Mouse (Mus musculus) liver, embryonic 18 days (tissue): ENCODE results near the gene Exoc3l2. TPM values are rescaled to one million over a fixed set of nuclear protein-coding genes. Genes with fewer than 3 reads are reported as not detected.

Source experiments
- polyA plus RNA-seq: library from polyadenylated mRNA; depleted of rRNA; stranded (reverse); fragments of >200 nt; gene quantifications from 2 replicates; pipeline ENCODE4 v1.2.3, GENCODE M21; 2012; rRNA removed

Gene Exoc3l2
- 2.2 and 2.4 TPM in 2 replicates for polyA plus RNA-seq

GRCm38 (mm10) chr7:19462884-19463381, at the start of gene Exoc3l2:
Gene Exoc3l2, plus strand, starts transcription at chr7:19463331.

DNA sequence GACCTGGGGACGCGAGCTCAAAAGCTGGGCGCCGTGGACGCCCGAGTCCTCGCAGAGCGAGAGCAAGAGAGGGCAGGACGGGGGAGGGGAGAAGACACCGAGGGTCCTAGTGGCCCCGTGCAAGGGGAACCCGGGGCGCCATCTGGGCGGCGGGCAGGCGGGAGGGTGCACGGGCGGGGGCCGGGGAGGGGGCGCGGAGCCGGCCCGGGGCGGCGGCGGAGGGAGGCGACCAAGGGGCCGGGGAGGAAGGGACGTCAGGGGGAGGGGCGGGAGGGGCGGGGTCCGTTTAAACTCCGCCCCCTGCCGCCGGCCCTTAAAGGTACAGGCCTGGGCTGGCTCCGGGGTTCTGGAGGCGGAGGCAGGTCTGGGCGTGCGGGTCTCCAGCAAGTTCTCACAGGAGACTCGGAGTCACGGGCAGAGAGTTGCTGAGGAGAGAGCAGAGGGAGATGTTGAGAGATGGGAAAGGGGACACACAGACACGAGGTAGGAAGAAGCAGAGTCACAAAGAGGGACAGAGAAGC, 4.5 kb upstream of the Exoc3l2 start, which contains the start of gene Mark4:
TSS of gene Mark4 (minus strand) at position 231 of the 521 bp plus-strand sequence.

DNA sequence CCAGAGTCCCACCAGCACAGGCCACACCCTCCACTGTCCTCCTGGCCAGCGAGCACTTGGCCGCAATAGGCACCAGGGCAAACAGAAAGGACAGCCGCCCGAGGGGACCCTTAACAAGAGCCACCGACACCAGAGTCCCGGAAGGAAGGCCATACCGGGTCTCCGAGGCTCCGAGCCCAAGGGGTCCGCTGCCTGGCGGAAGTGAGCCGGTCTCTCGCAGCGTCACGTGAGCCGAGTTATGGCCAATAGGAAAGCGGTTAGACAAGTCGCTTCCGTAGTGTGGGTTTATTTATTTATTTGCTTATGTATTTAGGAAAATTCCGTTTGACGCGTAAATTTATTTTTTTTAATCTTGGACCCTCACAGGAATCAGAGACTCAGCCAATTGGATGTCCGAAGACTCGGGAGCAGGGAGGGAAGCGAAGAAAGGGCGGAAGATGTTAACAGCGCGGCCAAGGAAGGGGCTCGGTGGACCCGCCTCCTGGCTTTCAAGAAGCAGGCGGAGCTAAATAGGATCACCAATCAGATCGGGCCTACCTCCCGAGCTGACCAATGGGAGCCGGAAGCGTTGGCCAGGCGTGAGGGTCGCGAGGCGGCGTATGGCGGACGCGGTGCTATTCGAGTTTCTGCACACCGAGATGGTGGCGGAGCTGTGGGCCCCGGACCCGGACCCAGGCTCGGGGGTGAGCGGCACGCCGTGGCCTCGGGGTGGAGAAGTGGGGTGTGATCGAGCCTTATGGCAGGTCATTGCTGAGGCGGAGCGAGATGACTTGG, 45.2 kb downstream of the Exoc3l2 start, which contains the start of the genes Bloc1s3 and Trappc6a:
TSS of gene Bloc1s3 (minus strand) at position 218 of the 774 bp plus-strand sequence.
TSS of gene Trappc6a (plus strand) at position 246 of the 774 bp plus-strand sequence.

GRCm38 (mm10) chr7:19517652-19518365, 54.7 kb downstream of the Exoc3l2 start, which contains the start of gene Nkpd1:
Gene Nkpd1, plus strand, starts transcription at chr7:19517838.

Other genes with a start within 250 kb of the Exoc3l2 start
- 6.5 TPM in 2 replicates for gene Opa3, start 235.0 kb upstream of the Exoc3l2 start, polyA plus RNA-seq
- 46.0 and 54.2 TPM in 2 replicates for gene Vasp, start 191.5 kb upstream of the Exoc3l2 start, polyA plus RNA-seq
- gene Ppm1n, start 183.3 kb upstream of the Exoc3l2 start, polyA plus RNA-seq, result 0.06 and 0.12 TPM in 2 replicates
- 3.1 and 3.7 TPM in 2 replicates for gene Rtn2, start 180.7 kb upstream of the Exoc3l2 start, polyA plus RNA-seq
- 0.05 TPM in 2 replicates for gene Fosb, start 153.3 kb upstream of the Exoc3l2 start, polyA plus RNA-seq
- gene Ercc1, start 118.6 kb upstream of the Exoc3l2 start, polyA plus RNA-seq, result 7.9 and 9.1 TPM in 2 replicates
- 4.4 TPM in 2 replicates for gene Cd3eap, start 103.8 kb upstream of the Exoc3l2 start, polyA plus RNA-seq
- 0.73 and 1.9 TPM in 2 replicates for gene Ppp1r13l, start 103.6 kb upstream of the Exoc3l2 start, polyA plus RNA-seq
- gene Ercc2, start 81.3 kb upstream of the Exoc3l2 start, polyA plus RNA-seq, result 10.3 and 12.5 TPM in 2 replicates
- gene Klc3, start 59.2 kb upstream of the Exoc3l2 start, polyA plus RNA-seq, result 0.85 TPM in 2 replicates
- gene Ckm, start 58.6 kb upstream of the Exoc3l2 start, polyA plus RNA-seq, result 0.31 and 2.5 TPM in 2 replicates
- gene Mark4, start 4.5 kb upstream of the Exoc3l2 start, polyA plus RNA-seq, result 4.5 and 4.8 TPM in 2 replicates
- 2.2 and 2.5 TPM in 2 replicates for gene Bloc1s3, start 45.0 kb downstream of the Exoc3l2 start, polyA plus RNA-seq
- 36.0 and 40.0 TPM in 2 replicates for gene Trappc6a, start 45.1 kb downstream of the Exoc3l2 start, polyA plus RNA-seq
- 0.02 and 0.06 TPM in 2 replicates for gene Nkpd1, start 54.5 kb downstream of the Exoc3l2 start, polyA plus RNA-seq
- 21.3 and 26.8 TPM in 2 replicates for gene Ppp1r37, start 99.7 kb downstream of the Exoc3l2 start, polyA plus RNA-seq
- 0.81 and 0.85 TPM in 2 replicates for gene Zfp296, start 114.0 kb downstream of the Exoc3l2 start, polyA plus RNA-seq
- 28.8 and 31.3 TPM in 2 replicates for gene Gemin7, start 114.3 kb downstream of the Exoc3l2 start, polyA plus RNA-seq
- 17.9 and 24.7 TPM in 2 replicates for gene Clasrp, start 141.2 kb downstream of the Exoc3l2 start, polyA plus RNA-seq
- gene Relb, start 166.1 kb downstream of the Exoc3l2 start, polyA plus RNA-seq, result 2.1 and 2.4 TPM in 2 replicates
- gene Clptm1, start 201.7 kb downstream of the Exoc3l2 start, polyA plus RNA-seq, result 27.7 and 29.1 TPM in 2 replicates
- gene Apoc2, start 214.6 kb downstream of the Exoc3l2 start, polyA plus RNA-seq, result 1,005 and 1,068 TPM in 2 replicates
- gene Gm44805, start 218.1 kb downstream of the Exoc3l2 start, polyA plus RNA-seq, result 12.7 and 26.8 TPM in 2 replicates
- 1,034 and 1,247 TPM in 2 replicates for gene Apoc4, start 218.1 kb downstream of the Exoc3l2 start, polyA plus RNA-seq
- 1,023 and 1,218 TPM in 2 replicates for gene Apoc1, start 229.3 kb downstream of the Exoc3l2 start, polyA plus RNA-seq
- gene Apoe, start 235.9 kb downstream of the Exoc3l2 start, polyA plus RNA-seq, result 14,325 and 17,049 TPM in 2 replicates